Mouse (Mus musculus) embryonic stem cell, embryonic (primary cell): ENCODE measurements around the gene Slc2a2.

Experiments
- CTCF ChIA-PET, 4 experiments: fragments of 300-600 bp in 2 of 4; fragments of 350-600 bp in 2 of 4; sonication (Branson Sonifier 250); formaldehyde crosslinking; loops; one replicate each; lab custom pipeline; 2022; ENCODE audit warnings: inconsistent platforms in 2 of 4; lab: Charles Lee
- POLR2A ChIA-PET, 4 experiments: fragments of 300-600 bp in 2 of 4; fragments of 350-600 bp in 2 of 4; sonication (Branson Sonifier 250); formaldehyde crosslinking; loops; one replicate each; lab custom pipeline; 2022; ENCODE audit warnings: antibody characterized with exemption in 4 of 4, inconsistent platforms in 1 of 4; lab: Charles Lee

Gene Slc2a2

DNA sequence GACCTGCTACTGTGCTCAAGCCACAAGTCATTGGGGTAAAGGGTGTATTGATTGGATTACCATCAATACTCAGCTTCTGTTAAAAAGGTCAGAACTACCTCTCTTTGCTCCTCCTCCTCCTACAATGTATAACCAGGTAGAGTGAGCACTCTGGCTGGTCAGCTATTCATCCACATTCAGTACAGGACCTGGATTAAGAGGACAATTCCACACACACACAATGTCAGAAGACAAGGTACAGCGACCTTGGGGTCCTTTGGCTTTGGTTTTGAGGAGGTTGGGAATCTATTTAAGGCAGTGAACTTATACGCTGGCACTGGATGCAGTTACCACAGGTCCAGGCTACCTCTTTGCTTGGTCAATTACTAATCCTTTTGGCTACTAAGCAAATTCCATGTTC lies at the start of gene Slc2a2:
Slc2a2 (plus strand) TSS at position 107 of the 400 bp plus-strand sequence.
- ChIA-PET POLR2A (interaction anchor here in 1 of 4 experiments (1.3 kb wide), 1 partner anchor 26 kb away, joined by 3 read pairs; no protein-coding TSS in a partner anchor), CTCF (interaction anchor here in 1 of 4 experiments (1.1 kb wide), 1 partner anchor 48 kb away, joined by 3 read pairs; no protein-coding TSS in a partner anchor)

DNA sequence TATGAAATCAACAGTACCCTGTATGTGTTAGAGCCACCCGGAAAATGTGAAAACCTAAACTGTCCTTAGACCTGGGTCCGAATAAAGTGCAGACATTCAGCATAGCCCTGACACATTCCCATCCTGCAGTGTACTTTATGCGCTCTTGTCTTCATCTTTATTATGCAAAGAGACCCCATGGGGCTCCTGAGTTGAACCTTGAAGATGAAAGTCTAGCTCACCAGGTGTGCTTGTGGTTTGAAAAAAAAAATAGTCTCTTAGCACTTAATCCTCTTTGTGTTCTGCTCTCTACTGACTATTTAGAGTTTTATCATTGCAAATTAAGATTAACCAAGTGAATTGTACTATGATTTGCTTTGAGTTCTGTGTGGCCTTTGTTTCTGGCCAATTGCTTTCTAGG lies 45.1 kb upstream of the Slc2a2 start:
- POLR2A ChIA-PET: interaction anchor here in 3 of 4 experiments (1.0 to 1.3 kb wide), 3 partner anchors 16 to 19 kb away, joined by 3 read pairs; no protein-coding TSS in a partner anchor
- CTCF ChIA-PET: interaction anchor here in 3 of 4 experiments (0.5 to 1.2 kb wide), 5 partner anchors 70 to 504 kb away, joined by 3 to 5 read pairs (median 3); no protein-coding TSS in a partner anchor

DNA sequence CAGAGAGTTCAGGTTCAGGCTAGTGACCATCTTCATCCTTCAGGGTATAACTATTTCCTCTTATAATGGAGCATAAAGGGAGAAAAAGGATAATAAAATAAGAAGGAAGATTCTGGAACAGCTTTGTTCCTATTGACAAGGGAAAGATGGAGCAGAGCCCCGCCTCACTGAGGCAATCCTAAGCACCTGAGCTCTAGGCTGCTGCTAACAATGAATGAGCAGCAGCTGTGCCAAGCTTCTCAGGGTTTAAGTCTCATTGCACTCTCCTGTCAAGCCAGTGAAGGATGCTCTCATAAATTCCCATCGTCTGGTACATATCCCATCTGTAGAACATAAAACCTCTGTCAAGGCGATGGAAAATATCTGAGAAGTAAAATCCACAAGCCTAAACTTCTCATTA lies 44.7 kb upstream of the Slc2a2 start:
- ChIA-PET POLR2A (interaction anchor here in 2 of 4 experiments (1.0 to 1.2 kb wide), 2 partner anchors 17 to 19 kb away, joined by 3 read pairs; no protein-coding TSS in a partner anchor), CTCF (interaction anchor here in 2 of 4 experiments (0.6 to 1.2 kb wide), 4 partner anchors 69 to 429 kb away, joined by 3 to 5 read pairs (median 4); no protein-coding TSS in a partner anchor)

DNA sequence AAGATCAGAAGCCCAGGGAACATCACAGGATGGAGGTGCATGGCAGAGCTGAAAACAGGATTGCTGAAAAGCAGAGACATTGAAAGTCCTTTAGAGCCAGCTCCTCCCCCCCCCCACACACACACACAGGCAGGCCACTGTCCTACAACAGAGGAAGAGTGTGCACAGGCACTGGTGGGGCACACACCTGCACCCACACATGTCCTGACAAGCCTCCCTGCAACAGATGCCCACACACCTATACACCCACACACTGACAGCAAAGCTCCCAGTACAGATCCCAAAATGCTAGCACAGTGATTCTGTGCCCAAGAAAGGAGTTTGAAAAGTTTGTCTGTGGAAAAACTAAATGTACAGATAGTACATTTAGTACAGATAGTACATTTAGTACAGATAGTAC lies 43.0 kb upstream of the Slc2a2 start:
- CTCF ChIA-PET: no interaction called here

DNA sequence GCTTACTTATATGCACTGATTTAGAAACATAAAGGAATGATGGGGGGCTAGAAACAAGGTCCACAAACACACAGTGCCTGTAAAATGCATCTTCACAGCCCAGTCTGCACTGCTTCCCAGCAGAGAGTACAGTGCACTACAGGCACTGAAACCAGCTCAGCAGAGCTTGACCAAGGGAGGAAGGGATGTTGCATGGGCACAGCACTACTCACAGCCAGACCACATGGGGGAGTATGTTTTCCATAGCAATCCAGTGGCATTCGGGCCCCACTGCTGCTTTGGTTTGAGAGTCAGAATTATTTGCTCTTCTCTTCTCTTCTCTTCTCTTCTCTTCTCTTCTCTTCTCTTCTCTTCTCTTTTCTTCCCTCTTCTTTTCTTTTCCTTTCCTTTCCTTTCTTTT lies 39.4 kb upstream of the Slc2a2 start:
- POLR2A ChIA-PET: no interaction called here

More for the DNA sequence above, 43.0 kb upstream of the Slc2a2 start:
- POLR2A ChIA-PET: no interaction called here

DNA sequence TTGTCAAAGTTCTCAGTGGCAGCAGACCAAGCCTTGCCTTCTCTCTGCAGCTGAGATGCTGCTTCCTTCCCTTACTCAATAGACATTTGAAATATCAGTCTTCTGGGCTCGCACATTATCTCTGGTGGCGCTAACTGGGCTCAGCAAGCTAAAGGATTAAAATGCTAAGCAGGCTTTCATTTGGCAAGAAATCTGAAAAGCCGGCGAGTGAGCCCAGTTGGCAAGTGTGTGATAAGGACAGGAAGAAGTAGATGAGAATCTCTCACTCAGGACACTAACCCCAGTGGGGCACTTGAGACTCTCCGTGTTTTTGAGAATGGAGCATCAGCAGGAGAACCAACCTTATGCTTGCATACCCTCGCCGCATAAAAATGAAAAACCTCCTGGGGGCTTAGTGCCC lies 16.9 kb upstream of the Slc2a2 start:
- ChIA-PET CTCF (no interaction called here), POLR2A (interaction anchor here in 1 of 4 experiments (1.2 kb wide), 1 partner anchor 54 kb away, joined by 3 read pairs; no protein-coding TSS in a partner anchor)

More for the DNA sequence above, 39.4 kb upstream of the Slc2a2 start:
- CTCF ChIA-PET: no interaction called here

DNA sequence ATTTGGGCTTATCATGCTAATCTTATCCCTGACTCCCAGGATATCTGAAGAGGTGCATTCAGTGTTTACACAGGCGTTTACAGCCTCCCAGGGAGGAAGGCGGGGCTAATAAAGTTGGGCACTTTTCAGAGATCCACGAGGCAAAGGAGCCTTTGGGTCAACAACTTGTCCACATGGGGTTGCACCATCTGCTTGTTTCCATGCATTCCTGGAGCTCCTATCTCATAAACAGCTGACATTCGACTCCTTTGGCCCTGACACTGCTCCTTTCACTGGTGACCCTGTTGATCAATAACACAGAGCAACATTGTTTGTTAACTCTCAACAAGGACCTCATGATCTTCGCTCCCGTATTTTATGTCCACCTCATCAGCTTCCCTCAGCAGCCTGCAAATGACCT lies 15.8 kb upstream of the Slc2a2 start:
- POLR2A ChIA-PET: interaction anchor here in 1 of 4 experiments (1.3 kb wide), 1 partner anchor 13 kb away, joined by 3 read pairs; no protein-coding TSS in a partner anchor
- CTCF ChIA-PET: no interaction called here

DNA sequence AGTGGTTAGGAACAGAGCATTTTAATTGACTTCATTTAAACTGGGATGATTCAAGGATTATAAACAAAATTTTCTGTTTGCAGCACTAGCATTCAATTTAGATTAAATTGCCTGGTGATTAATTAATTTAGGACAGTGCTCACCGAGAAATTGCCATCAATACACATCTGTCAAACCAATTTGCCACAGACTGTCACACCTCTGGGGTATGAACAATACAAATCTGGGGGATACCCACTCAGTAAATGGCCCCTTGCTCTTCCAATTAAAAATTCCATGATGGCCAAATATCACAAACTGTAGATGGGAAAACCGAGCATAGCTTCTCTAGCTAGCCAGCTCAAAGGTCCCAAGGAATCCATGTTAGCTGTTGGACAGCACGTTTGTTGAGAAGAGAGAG lies 15.3 kb upstream of the Slc2a2 start:
- ChIA-PET CTCF (no interaction called here), POLR2A (interaction anchor here in 1 of 4 experiments (1.3 kb wide), 1 partner anchor 14 kb away, joined by 3 read pairs; no protein-coding TSS in a partner anchor)

DNA sequence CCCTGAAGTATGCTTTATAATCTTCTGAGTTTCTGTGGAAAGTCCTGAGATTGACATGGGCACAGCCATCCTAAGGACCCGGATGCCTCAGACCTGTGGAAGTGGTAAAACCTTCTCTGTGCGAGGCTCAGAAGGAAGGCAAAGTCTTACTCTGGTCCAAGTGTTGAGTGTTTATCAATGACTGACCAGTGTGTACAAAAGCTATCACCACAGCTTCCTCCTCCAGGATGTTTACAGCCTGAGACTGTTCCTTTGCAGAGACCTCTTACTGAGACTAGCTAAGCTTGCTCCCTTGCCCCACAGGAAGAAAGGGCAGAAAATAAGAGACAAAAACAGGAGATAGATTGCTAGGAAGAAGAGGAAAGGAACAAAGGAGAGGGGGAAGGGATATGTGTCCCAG lies 12.2 kb upstream of the Slc2a2 start:
- CTCF ChIA-PET: no interaction called here

DNA sequence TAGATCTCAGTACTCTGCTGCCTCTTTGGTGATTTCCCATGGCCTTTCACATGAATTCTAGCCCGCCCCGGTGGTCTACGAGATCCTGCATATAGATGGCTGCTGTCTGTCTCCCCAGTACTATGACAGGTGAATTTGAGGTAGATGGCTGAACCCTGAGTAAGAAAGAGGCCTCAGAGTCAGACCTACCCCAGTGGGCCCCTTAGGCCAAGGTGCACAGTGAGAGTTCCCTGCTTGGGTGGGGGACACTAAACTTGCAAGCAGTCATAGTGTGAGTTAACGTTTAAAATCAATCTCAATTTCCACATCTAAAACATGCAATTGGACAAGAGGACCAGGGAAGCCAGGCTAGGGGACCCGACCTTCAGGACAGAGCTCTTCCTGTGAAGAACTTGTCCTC lies 2.9 kb upstream of the Slc2a2 start:
- ChIA-PET CTCF (interaction anchor here in 1 of 4 experiments (0.7 kb wide), 1 partner anchor 11 kb away, joined by 3 read pairs; no protein-coding TSS in a partner anchor), POLR2A (no interaction called here)

More for the DNA sequence above, 12.2 kb upstream of the Slc2a2 start:
- POLR2A ChIA-PET: no interaction called here

DNA sequence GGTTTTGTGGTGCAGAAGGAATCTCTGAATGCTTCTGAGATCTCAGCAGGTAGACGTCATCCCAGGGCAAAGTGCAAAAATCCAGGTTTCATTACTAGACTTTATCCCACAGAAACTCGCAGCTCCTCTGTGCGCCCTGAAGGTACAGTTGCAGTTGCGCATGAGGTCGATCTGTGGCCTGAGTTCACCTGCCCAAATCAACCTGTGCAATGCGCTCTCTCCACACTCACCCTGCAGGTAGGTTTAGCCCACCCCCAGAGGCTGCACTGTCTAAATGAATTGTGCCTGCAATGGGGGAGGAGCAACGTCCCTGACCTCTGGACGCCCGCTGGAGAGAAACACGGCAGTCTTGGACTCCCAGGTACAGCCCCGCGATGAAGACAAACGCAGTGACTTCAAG lies 2.1 kb upstream of the Slc2a2 start:
- CTCF ChIA-PET: no interaction called here
- POLR2A ChIA-PET: no interaction called here

DNA sequence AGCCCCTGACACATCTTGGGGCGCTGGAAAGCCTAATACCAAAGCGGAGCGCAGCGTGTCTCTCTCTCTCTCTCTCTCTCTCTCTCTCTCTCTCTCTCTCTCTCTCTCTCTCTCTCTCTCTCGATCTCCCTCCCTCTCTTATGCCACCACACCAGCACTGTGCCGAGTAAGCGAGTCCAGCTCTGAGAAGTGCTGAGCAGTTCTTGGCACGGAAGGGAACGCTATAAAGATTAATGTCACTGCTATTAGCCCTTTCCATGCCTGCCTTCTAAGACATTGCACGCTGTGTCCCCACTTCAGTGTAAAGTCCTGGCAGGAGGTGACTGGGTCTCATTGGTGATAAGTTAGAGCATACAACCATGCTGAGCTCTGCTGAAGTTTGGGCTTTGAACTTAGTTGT lies 1.5 kb upstream of the Slc2a2 start:
- ChIA-PET POLR2A (no interaction called here), CTCF (no interaction called here)

DNA sequence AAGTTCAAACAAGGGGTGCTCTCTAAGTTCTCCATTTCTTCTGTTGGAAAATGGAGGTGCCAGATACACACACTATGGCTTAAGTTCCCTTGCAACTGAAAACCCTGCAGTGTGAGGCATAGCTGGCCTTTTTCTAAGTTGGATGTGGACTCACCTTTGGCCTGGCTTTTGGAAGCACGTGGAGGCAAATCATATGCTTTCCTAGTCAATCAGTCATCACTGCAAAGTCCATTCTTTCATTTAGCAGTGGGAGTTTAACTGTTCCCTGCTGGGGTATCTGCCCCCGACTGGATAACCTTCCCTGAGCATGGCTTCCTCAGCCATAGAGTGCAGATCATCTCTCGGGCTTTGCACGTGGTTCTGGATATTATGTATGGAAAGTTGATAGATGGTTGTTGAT lies 1.9 kb downstream of the Slc2a2 start:
- ChIA-PET POLR2A (no interaction called here), CTCF (no interaction called here)

DNA sequence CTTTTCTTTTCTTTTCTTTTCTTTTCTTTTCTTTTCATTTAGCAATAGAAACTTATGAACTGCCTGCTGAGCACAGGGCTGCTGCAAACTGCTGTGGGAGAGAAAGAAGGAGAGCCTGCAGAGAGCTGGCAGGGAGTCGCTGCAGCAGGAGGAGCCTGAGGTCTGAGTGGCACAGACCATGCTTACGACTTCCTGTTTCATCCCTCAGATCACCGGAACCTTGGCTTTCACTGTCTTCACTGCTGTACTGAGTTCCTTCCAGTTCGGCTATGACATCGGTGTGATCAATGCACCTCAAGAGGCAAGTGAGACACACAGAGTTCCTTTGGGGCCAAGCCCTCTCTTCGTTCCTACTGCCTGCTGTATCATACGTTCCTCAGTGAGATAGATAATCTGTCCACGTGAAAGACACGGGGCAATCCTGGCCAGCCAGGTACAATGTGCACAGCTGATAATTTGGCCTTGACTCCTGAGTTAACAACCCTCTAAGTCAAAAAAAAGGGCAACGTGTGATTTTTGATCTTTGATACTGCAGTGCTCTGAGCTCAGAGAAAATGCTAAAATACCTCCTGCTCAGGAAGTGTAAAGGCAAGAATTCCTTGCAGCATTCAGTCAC lies 7.9 kb downstream of the Slc2a2 start:
- CTCF ChIA-PET: interaction anchor here in 3 of 4 experiments (0.6 to 1.2 kb wide), 4 partner anchors 11 to 41 kb away, joined by 3 read pairs; no protein-coding TSS in a partner anchor
- POLR2A ChIA-PET: no interaction called here

DNA sequence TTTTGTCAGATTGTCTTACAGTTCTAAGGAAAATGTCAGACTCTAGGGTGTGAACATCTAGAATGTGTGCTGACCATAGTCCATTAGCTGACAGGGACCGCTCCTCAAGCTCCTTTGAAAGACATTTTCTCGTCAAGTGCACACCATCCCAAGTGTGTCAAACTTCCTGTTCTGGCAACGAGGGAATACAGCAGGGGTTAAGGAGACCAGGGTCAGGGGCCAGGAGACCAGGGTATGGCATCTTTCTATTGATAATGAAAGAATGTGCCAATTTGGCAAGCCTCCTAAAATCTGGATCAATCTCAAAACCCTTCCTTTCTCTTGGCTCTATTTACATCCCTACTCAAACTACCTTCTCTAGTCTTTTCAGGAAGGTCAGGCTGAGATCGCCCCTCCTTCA lies 9.0 kb downstream of the Slc2a2 start:
- ChIA-PET POLR2A (no interaction called here), CTCF (interaction anchor here in 1 of 4 experiments (4.2 kb wide), 1 partner anchor 39 kb away, joined by 31 read pairs; no protein-coding TSS in a partner anchor)

DNA sequence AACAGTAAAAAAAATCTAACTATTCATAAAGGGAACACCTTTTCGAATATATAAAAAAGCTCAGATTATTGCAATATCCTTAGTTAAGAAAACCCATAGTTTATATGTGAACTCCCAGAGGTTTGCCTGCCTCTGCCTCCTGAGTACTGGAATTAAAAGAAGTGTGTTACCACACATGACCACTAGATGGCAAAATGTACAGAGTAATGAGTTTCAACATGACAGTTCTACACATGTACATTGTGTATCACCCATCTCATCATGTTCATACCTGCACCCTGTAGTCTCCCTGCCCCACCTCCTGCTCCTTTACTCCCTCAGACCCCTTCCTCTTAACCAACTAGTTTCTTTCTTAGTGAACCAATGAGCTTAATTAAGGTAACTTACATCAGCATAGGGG lies 12.0 kb downstream of the Slc2a2 start:
- POLR2A ChIA-PET: interaction anchor here in 1 of 4 experiments (0.8 to 1.3 kb wide), 3 partner anchors 18 to 96 kb away, joined by 3 to 5 read pairs (median 4); partner anchors contain the start of gene Rpl22l1
- CTCF ChIA-PET: interaction anchor here (0.6 to 4.2 kb wide), 12 partner anchors 11 to 1320 kb away, joined by 3 to 31 read pairs (median 4); no protein-coding TSS in a partner anchor

DNA sequence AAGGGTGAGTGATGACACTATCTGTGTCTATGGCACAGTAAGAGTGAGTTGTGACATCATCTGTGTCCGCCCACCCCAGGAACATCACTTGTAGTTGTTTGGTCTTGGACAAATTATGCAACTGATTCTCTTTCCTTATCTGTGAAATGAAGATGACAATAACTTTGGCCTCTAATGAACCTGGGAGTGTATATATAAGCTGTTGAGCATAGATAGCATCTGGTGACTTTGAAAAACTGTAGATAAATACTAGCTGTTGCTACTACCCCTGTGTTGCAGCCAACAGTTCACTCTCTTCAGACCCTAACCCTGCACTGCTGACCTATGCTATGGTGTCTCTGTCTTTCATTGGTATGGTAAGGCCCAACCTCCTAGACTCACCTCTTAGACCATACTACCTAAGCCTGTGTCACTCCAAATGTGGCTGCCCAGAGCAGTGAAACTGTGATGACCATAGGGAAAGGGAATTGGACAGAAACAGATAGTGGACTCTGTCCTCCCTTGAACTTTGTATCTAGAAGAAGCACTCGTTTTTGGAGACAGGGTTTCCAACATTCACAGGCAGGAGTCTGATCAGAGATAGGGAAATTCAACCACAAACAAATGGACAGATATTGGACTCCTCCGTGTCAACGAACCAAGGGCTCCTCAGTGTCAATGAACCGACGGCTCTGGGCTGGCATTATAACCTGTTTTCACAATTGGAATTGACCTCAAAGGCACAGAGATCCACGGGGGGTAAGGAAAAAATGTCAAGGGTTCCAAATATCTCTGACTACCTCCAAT lies 16.4 kb downstream of the Slc2a2 start:
- ChIA-PET POLR2A (no interaction called here), CTCF (no interaction called here)

DNA sequence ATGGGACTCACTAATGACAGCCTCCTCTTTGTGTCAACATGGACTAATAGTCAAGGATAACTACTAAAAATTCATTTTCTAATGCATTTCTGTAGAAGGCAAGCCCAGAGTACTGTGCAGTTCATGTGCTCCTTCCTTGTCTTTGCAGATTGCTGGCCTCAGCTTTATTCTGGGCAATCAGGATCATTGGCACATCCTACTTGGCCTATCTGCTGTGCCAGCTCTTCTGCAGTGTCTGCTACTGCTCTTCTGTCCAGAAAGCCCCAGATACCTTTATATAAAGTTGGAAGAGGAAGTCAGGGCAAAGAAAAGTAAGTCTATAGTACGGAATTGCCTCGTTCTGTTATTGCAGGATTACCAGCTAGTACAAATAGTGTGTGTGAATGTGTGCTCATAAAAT lies 20.8 kb downstream of the Slc2a2 start:
- POLR2A ChIA-PET: interaction anchor here in 1 of 4 experiments (0.6 kb wide), 1 partner anchor 507 kb away, joined by 3 read pairs; no protein-coding TSS in a partner anchor
- CTCF ChIA-PET: no interaction called here

DNA sequence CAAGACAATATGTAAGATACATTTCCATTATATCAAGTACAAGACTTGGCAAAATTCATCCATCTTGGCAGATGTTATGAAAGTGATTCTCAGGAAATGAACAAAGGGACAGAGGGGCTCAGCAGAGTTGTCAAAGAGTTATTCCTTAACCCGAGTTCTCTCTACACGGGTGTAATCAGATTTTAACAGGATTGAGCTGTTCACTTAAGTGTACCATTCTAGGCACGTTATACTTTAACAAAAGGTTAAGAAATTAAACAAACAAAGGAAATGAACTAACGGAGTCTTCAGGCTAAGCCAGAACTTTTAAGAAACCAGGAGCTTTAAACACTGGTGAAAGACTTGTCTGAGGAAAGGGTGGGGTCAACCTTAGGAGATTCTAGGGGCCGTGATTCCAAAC lies 23.5 kb downstream of the Slc2a2 start:
- CTCF ChIA-PET: interaction anchor here in 1 of 4 experiments (1.2 kb wide), 1 partner anchor 12 kb away, joined by 3 read pairs; no protein-coding TSS in a partner anchor
- POLR2A ChIA-PET: interaction anchor here in 1 of 4 experiments (0.6 kb wide), 1 partner anchor 694 kb away, joined by 13 read pairs; no protein-coding TSS in a partner anchor
